Mouse (Mus musculus): ENCODE data around the gene Rb1. TPM values are rescaled to one million over a fixed set of nuclear protein-coding genes. Genes with fewer than 3 reads are reported as not detected.

Rb1 gene
- polyA plus RNA-seq, 1 experiment = 7.8 TPM

DNA sequence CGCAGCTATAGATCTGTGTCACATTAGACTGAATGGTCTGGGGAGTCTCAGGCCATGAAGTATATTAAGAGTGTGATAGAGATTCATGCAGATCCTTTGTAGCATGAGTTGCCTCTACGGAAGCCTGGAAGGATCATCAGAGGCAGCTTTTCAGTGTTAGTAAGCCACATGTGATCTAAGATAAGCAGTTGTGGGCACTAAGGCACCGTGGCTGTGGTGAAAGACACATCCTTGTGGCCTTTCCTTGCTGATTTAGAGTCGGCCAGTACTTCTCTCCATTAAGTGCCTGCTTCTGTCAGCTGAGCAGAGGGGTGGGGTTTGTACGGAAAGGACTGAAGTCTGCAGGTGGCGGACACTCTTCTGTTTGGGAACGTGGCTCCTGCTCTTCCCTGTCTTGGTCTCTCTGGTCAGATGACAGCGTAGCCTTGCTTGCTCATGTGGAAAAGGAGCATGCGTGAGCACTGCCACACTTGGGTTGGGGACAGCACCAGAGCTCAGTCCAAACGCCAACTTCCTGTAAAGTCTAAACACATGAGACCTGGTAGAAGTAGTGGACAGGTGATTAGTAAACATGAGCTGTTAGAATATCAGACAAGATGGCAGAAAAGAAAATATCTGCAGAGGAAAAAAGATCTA lies 162.1 kb downstream of the Rb1 start:
- 83% methylated on average over 10 of the region's 10 CpGs for WGBS

DNA sequence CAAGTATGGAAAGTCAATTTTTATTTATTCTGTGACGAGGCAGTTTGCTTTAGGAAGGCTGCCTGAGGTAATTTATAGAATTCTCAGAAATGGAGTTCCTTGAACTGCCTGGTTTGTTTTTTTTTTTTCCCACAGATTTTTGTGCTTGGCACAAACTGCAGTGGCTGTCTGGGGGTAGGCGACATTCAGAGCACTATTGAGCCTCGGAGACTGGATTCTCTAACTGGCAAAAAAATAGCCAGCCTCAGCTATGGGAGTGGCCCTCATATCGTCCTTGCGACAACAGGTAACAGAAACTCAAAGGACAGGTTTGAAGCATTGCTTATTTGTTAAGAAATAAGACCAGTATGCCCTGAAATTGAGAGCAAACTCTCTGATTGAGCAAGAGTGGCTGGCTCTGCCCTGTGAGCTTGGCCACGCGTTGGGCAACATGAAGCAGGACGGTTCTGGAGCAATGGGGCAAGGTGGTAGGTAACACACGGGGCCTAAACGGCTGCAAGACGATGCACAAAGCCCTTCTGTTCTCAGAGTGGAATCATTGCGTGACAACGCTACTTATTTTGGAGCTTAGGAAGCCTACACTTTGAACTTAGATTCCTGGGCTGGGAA lies 163.3 kb downstream of the Rb1 start:
- no peak for DNase-seq

More for the DNA sequence above, 162.1 kb downstream of the Rb1 start:
- Histone ChIP-seq H3K4me3 (replicated peaks; ENCODE audit: extremely low read depth, low read depth, low read length) (no peak overlapping the region), H3K4me1 (ENCODE audit: control insufficient read depth, insufficient read depth, low read length) (no peaks in the 10 kb centered on the region)
- no peak for DNase-seq
- no peak for TF ChIP-seq POLR2A (IDR thresholded peaks at IDR 0.05; ENCODE audit: borderline replicate concordance, extremely low read depth, low read depth, low read length)
- no peak for TF ChIP-seq CTCF (IDR thresholded peaks at IDR 0.05; ENCODE audit: insufficient read depth, low read length)

DNA sequence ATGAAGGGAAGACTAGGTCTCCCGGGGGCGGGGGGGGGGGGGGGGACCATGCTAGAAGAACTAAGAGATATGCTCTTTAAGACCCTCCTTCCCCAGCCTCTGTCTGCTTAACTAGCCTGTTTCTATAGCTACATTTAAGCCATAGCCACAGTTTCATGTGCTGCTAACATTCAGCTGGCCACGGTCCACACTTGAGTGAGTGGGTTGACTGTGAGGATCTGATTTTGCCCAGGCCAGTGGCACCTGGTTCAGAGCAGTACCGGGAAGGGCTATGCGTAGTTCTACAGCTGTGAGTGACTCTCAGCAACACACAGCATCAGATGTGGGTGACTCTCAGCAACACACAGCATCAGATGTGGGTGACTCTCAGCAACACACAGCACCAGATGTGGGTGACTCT lies 164.3 kb downstream of the Rb1 start:
- WGBS = 94% methylated on average over 5 of the region's 5 CpGs
- TF ChIP-seq POLR2A (IDR thresholded peaks at IDR 0.05; ENCODE audit: borderline replicate concordance, extremely low read depth, low read depth, low read length) = no peak
- TF ChIP-seq CTCF (IDR thresholded peaks at IDR 0.05; ENCODE audit: insufficient read depth, low read length) = no peak
- no peaks in the 10 kb centered on the region for H3K4me1 ChIP-seq (ENCODE audit: control insufficient read depth, insufficient read depth, low read length)
- no peak for DNase-seq
- H3K4me3 ChIP-seq (replicated peaks; ENCODE audit: extremely low read depth, low read depth, low read length) = no peak overlapping the region

More for the DNA sequence above, 163.3 kb downstream of the Rb1 start:
- no peak for TF ChIP-seq CTCF (IDR thresholded peaks at IDR 0.05; ENCODE audit: insufficient read depth, low read length)
- no peak for TF ChIP-seq POLR2A (IDR thresholded peaks at IDR 0.05; ENCODE audit: borderline replicate concordance, extremely low read depth, low read depth, low read length)
- WGBS = 73% methylated on average over 13 of the region's 13 CpGs
- H3K4me1 ChIP-seq (ENCODE audit: control insufficient read depth, insufficient read depth, low read length) = no peaks in the 10 kb centered on the region
- no peak overlapping the region for H3K4me3 ChIP-seq (replicated peaks; ENCODE audit: extremely low read depth, low read depth, low read length)

DNA sequence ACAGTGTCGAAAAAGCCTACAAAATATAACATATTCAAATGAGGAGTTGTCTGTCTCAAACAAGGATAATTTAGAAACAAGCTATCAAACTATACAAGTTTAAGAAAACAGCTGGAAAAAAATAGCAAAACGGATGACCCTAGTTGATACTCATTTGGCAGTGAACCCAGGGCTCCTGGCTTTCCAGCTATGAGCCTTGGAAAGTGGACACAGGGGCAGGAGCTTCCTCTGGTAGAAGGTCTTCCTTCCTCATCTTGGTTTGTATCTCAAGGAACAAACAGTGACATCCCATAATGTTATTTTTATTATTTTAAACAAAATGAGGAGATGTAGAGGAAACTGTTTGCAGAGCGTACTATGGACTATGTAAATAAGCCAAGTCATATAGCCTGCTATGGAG lies 177.5 kb downstream of the Rb1 start:
- WGBS = 46% methylated on average over 3 of the region's 3 CpGs
- TF ChIP-seq POLR2A (IDR thresholded peaks at IDR 0.05; ENCODE audit: borderline replicate concordance, extremely low read depth, low read depth, low read length) = no peak
- no peak for TF ChIP-seq CTCF (IDR thresholded peaks at IDR 0.05; ENCODE audit: insufficient read depth, low read length)
- Histone ChIP-seq H3K4me1 (ENCODE audit: control insufficient read depth, insufficient read depth, low read length) (peaks cover 9% of the 10 kb centered on the region), H3K4me3 (replicated peaks; ENCODE audit: extremely low read depth, low read depth, low read length) (no peak overlapping the region)
- no peak for DNase-seq

DNA sequence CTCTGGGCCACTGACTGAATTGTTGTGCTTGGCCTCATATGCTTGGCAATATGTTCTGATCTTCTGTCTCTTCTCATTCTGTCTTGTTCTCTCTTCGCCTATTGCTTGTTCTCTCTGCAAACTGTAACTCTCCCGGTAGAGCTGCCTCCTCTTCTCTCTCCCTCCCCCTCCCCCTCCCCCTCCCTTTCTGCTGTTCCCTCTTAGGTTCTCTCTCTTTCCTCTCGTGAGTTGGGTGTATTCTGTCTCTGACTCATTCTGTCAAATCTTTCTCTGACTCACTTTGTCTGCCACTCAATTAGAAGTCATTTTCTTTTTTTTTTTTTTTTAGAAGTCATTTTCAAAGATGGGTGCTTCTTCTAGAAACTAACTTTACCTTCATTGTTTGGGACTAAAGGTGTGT lies 178.9 kb downstream of the Rb1 start:
- H3K4me3 ChIP-seq (replicated peaks; ENCODE audit: extremely low read depth, low read depth, low read length) = no peak overlapping the region
- TF ChIP-seq POLR2A (IDR thresholded peaks at IDR 0.05; ENCODE audit: borderline replicate concordance, extremely low read depth, low read depth, low read length) = no peak
- no peak for TF ChIP-seq CTCF (IDR thresholded peaks at IDR 0.05; ENCODE audit: insufficient read depth, low read length)
- 50% methylated on average over 3 of the region's 3 CpGs for WGBS
- peaks cover 14% of the 10 kb centered on the region for H3K4me1 ChIP-seq (ENCODE audit: control insufficient read depth, insufficient read depth, low read length)
- DNase-seq = no peak

DNA sequence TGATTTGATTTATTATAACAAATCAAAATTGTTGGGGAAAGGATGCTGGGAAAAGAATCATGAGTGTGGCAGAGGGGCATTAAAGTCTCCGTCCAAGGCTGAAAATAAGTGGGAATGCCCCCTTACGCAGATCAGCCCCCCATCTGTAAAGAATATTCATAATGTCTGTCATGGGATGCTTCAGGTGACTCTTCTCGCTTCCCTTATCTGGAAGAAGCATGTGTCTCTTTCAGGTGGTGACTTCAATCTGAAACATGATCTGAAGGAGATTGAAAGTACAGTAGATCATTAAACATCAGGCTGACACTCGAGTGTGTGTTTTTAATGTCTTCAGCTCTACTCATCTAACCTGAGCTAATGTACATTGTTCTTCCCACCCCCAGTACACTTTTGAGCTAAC lies 180.1 kb downstream of the Rb1 start:
- Histone ChIP-seq H3K4me3 (replicated peaks; ENCODE audit: extremely low read depth, low read depth, low read length) (no peak overlapping the region), H3K4me1 (ENCODE audit: control insufficient read depth, insufficient read depth, low read length) (peaks cover 14% of the 10 kb centered on the region)
- 89% methylated on average over 4 of the region's 4 CpGs for WGBS
- no peak for DNase-seq
- TF ChIP-seq POLR2A (IDR thresholded peaks at IDR 0.05; ENCODE audit: borderline replicate concordance, extremely low read depth, low read depth, low read length) = no peak
- TF ChIP-seq CTCF (IDR thresholded peaks at IDR 0.05; ENCODE audit: insufficient read depth, low read length) = no peak

DNA sequence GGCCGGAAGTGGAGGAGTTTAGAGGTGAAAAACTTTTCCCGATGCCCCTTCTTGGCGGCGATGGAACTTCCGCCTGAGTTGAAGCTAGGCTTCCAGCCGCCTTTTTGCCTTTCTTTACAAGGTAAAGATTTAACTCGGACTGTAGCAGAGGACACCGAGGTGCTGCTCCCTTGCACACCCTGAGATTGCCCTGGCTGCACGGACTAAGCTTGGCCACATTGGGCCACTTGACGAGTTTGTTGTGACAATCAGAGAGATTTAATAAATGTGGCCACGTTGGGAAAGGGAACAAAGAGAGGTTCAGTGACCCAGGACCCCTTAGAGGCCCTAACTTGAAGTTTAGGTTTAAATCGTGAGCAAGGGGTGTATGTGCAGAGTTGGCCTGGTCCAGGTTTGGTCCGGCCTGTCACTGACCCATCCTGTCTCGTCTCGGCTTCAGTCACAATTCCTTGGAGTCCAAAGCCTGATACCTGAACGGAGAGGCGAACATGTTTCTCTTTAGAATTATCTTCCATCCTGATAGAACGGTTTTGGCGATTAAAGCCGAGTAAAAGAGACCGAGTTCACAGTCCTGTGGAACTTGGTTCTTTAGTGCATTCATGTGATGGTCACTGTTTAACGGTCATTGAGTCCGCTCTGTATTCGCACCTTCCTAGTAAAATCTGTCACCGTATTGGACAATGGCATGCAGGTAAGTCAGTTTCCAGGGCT lies 181.8 kb downstream of the Rb1 start:
- no peak for TF ChIP-seq POLR2A (IDR thresholded peaks at IDR 0.05; ENCODE audit: borderline replicate concordance, extremely low read depth, low read depth, low read length)
- TF ChIP-seq CTCF (IDR thresholded peaks at IDR 0.05; ENCODE audit: insufficient read depth, low read length) = no peak
- 32% methylated on average over 25 of the region's 25 CpGs for WGBS
- DNase-seq = no peak
- Histone ChIP-seq H3K4me3 (replicated peaks; ENCODE audit: extremely low read depth, low read depth, low read length) (peak overlapping the region; percentile 66), H3K4me1 (ENCODE audit: control insufficient read depth, insufficient read depth, low read length) (peaks cover 14% of the 10 kb centered on the region)

DNA sequence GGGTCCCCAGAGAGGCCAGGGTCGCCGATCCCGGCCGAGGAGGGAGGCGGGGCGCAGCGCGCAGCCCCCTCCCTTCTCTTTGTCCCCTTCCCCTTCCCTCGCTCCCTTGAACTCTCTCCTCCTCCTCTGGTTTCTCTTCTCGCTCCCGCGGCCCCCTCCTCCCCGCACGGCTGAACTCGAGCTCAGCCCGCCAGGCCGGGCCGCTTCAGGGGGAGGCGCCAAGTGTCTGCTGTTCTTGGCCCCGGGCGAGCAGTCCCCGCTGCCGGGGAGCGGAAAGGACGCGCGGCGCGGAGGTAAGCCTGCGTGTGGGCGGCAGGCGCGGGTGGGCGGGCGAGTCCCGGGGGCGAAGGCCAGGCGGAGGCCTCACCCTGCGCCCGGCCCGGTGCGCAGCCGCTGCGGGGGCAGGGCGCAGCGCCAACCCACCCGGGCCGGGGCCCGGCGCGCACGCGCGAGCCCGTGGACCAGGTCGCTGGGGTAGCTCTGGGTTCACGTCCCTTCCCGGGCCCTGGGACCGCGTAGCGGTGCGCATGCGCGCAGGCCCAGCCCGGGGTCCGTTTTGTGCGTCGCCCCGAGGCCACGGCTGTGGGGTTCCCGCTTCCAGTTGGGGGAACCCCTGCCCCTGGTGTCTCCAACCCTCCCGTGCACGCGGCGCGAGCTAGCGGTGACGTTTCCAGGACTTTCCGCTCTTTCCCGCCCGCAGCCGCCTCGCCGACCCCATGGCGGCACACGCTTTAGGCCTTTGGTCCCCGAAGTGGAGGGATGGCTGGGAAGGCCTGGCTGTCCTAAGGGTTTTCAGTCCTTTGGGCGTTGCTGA lies 182.5 kb downstream of the Rb1 start:
- Histone ChIP-seq H3K4me1 (ENCODE audit: control insufficient read depth, insufficient read depth, low read length) (peaks cover 14% of the 10 kb centered on the region), H3K4me3 (replicated peaks; ENCODE audit: extremely low read depth, low read depth, low read length) (peak overlapping the region; percentile 66)
- under 1% methylated on average over 88 of the region's 88 CpGs for WGBS
- no peak for TF ChIP-seq CTCF (IDR thresholded peaks at IDR 0.05; ENCODE audit: insufficient read depth, low read length)
- peak; percentile 73 for TF ChIP-seq POLR2A (IDR thresholded peaks at IDR 0.05; ENCODE audit: borderline replicate concordance, extremely low read depth, low read depth, low read length)
- DNase-seq = peak; percentile 85

DNA sequence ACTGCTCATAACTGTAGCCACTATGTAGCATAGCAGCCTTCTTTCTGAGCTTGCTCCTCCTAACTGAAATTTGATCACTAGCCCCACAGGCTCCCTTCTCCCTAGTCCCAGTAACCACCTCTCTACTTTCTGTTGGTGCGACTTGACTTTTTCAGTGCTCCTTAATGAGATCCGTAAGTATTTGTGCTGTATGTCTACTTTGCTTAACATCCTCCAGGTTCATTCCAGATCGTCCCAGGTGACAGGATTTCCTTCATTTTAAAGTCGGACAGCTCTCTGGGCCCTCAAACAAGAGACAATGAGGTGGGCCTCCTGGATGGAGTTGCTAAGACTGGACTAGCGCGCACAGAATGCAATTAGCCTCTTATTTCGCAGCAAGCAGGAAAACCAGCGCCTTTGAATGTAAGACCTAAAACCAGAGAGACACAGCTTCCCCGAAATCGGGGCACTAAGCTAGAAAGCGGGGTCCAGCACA lies 183.2 kb downstream of the Rb1 start:
- TF ChIP-seq POLR2A (IDR thresholded peaks at IDR 0.05; ENCODE audit: borderline replicate concordance, extremely low read depth, low read depth, low read length) = no peak
- TF ChIP-seq CTCF (IDR thresholded peaks at IDR 0.05; ENCODE audit: insufficient read depth, low read length) = no peak
- Histone ChIP-seq H3K4me1 (ENCODE audit: control insufficient read depth, insufficient read depth, low read length) (peaks cover 10% of the 10 kb centered on the region), H3K4me3 (replicated peaks; ENCODE audit: extremely low read depth, low read depth, low read length) (peak overlapping the region; percentile 66)
- DNase-seq = no peak
- 4% methylated on average over 11 of the region's 11 CpGs for WGBS
